Mouse (Mus musculus) layer of hippocampus, postnatal 14 days (tissue): ENCODE measurements around the gene Uso1. TPM values are rescaled to one million over a fixed set of nuclear protein-coding genes. Genes with fewer than 3 reads are reported as not detected.

ENCODE experiments used
- DNase-seq, 2 experiments: peaks; one replicate each; pipeline ENCODE4 v3.0.0; 2021 to 2022; ENCODE audit warnings: low spot score in 2 of 2, mixed read lengths in 1 of 2
- total RNA-seq, 2 experiments: library from RNA; stranded (reverse); gene quantifications; 2 replicates each; pipeline ENCODE4 v1.2.3; 2021

Gene Uso1
- total RNA-seq, 2 experiments from 2014 or later = 70.9 to 71.9 TPM

- no peak for DNase-seq
Measured at GRCm38 (mm10) chr5:92188881-92189483, 51.2 kb downstream of the Uso1 start.

GRCm38 (mm10) chr5:92195716-92196115, 58.0 kb downstream of the Uso1 start:
- DNase-seq = peak in 1 of 2 experiments; percentile 37

- no peak for DNase-seq
Measured at GRCm38 (mm10) chr5:92196895-92197811, 59.4 kb downstream of the Uso1 start.

- DNase-seq = no peak
Measured at GRCm38 (mm10) chr5:92198266-92198665, 60.5 kb downstream of the Uso1 start.

- DNase-seq = no peak
Measured at GRCm38 (mm10) chr5:92204162-92205036, 66.7 kb downstream of the Uso1 start.

GRCm38 (mm10) chr5:92205184-92205583, 67.4 kb downstream of the Uso1 start:
- DNase-seq = no peak

GRCm38 (mm10) chr5:92205706-92206105, 68.0 kb downstream of the Uso1 start:
- peak in 1 of 2 experiments; percentile 13 for DNase-seq

GRCm38 (mm10) chr5:92206121-92206520, 68.4 kb downstream of the Uso1 start:
- DNase-seq = no peak

- no peak for DNase-seq
Measured at GRCm38 (mm10) chr5:92210205-92210604, 72.5 kb downstream of the Uso1 start.

- no peak for DNase-seq
Measured at GRCm38 (mm10) chr5:92212231-92212630, 74.5 kb downstream of the Uso1 start.

GRCm38 (mm10) chr5:92215308-92215707, 77.6 kb downstream of the Uso1 start, which contains the start of gene U90926:
Gene U90926 (minus strand): TSS chr5:92215408.
- no peak for DNase-seq

- no peak for DNase-seq
Measured at GRCm38 (mm10) chr5:92218915-92219793, 81.4 kb downstream of the Uso1 start.

GRCm38 (mm10) chr5:92219826-92220225, 82.1 kb downstream of the Uso1 start:
- no peak for DNase-seq

GRCm38 (mm10) chr5:92220287-92220902, 82.7 kb downstream of the Uso1 start:
- no peak for DNase-seq

- DNase-seq = no peak
Measured at GRCm38 (mm10) chr5:92227782-92228181, 90.0 kb downstream of the Uso1 start.

- no peak for DNase-seq
Measured at GRCm38 (mm10) chr5:92228776-92229175, 91.0 kb downstream of the Uso1 start.

GRCm38 (mm10) chr5:92229514-92229913, 91.8 kb downstream of the Uso1 start:
- DNase-seq = no peak

- DNase-seq = no peak
Measured at GRCm38 (mm10) chr5:92230306-92230705, 92.6 kb downstream of the Uso1 start.

GRCm38 (mm10) chr5:92231836-92232235, 94.1 kb downstream of the Uso1 start:
- no peak for DNase-seq

- DNase-seq = no peak
Measured at GRCm38 (mm10) chr5:92233366-92233765, 95.6 kb downstream of the Uso1 start.
